ENCODE assay signal across 19 mouse cellular contexts in genomic region chr1:33922975-33923374, GRCm38 (mm10). TPM values are rescaled to one million over a fixed set of nuclear protein-coding genes. Genes with fewer than 3 reads are reported as not detected.
"Had no signal": no experiment of that assay in that cellular context is flagged by ENCODE, and none has a peak within 500 bp of the region (broad histone marks: within the 10 kb centered on the region; RNA-seq: fewer than 3 reads in every experiment).

No protein-coding gene starts in this region.

- DNase-seq: lung, adult 18-20 months; lung, embryonic 14.5 days; lung, postnatal 10 days; lung, postnatal 4 days; midbrain, embryonic 14.5 days; right cerebral cortex, postnatal 14 days; thymus, adult 2 months; thymus, postnatal 25 days; thymus, postnatal 4 days had no signal

- H3K27me3 ChIP-seq: midbrain, embryonic 12.5 days; neural tube, embryonic 13.5 days; neural tube, embryonic 15.5 days; stomach, embryonic 15.5 days had no signal

- ATAC-seq: midbrain, embryonic 16.5 days had no signal

- H3K4me1 ChIP-seq: midbrain, embryonic 10.5 days; midbrain, embryonic 12.5 days; neural tube, embryonic 13.5 days; neural tube, embryonic 15.5 days; stomach, embryonic 15.5 days had no signal

- H3K27ac ChIP-seq: midbrain, embryonic 10.5 days; midbrain, embryonic 12.5 days; neural tube, embryonic 13.5 days; neural tube, embryonic 15.5 days; stomach, embryonic 15.5 days; stomach, postnatal 0 days had no signal

- H3K9ac ChIP-seq: lung, embryonic 14.5 days; midbrain, embryonic 12.5 days; neural tube, embryonic 13.5 days; neural tube, embryonic 15.5 days; stomach, embryonic 15.5 days had no signal

- H3K9me3 ChIP-seq: midbrain, embryonic 10.5 days; midbrain, embryonic 12.5 days; neural tube, embryonic 13.5 days; neural tube, embryonic 15.5 days; stomach, embryonic 15.5 days had no signal

- H3K36me3 ChIP-seq: midbrain, embryonic 10.5 days; midbrain, embryonic 12.5 days; stomach, embryonic 15.5 days had no signal

- H3K4me2 ChIP-seq: lung, embryonic 14.5 days; midbrain, embryonic 12.5 days; neural tube, embryonic 13.5 days; neural tube, embryonic 15.5 days; stomach, embryonic 15.5 days had no signal

- H3K4me3 ChIP-seq: midbrain, embryonic 10.5 days; midbrain, embryonic 12.5 days; myocyte; neural tube, embryonic 13.5 days; neural tube, embryonic 15.5 days; stomach, embryonic 15.5 days had no signal

RNA-seq across cellular contexts. Expression of gene Bend6, which starts 15.4 kb away (rescaled TPM):
- total RNA-seq: megakaryocyte, adult 5-6 weeks; megakaryocyte-erythroid progenitor cell, adult 5-6 weeks had no signal
